Mouse (Mus musculus): ENCODE results near the gene Wdr83os. TPM values are rescaled to one million over a fixed set of nuclear protein-coding genes. Genes with fewer than 3 reads are reported as not detected.
A peak's percentile ranks its signal among the peaks of the same experiment; 100 is the strongest.

The Wdr83os gene
- polyA plus RNA-seq, 1 experiment from 2014 or later: 56.0 TPM

GRCm38 (mm10) chr8:85071041-85071440 lies 9.5 kb upstream of the Wdr83os start:
- ATAC-seq (ENCODE audit: low read depth): peak; percentile 49
- Histone ChIP-seq H3K27me3 (ENCODE audit: control insufficient read depth, insufficient read depth, low read depth, low read length) (no peaks in the 10 kb centered on the region), H3K4me1 (ENCODE audit: control insufficient read depth, low read depth, low read length) (peaks cover 35% of the 10 kb centered on the region), H3K9me3 (replicated peaks; ENCODE audit: control insufficient read depth, low read length) (no peaks in the 10 kb centered on the region), H3K9ac (ENCODE audit: low read depth, low read length) (0 out of 2 replicates have a peak overlapping the region, but pooled peaks have one; percentile 1), H3K36me3 (ENCODE audit: control insufficient read depth, insufficient read depth) (peaks cover 17% of the 10 kb centered on the region), H3K4me3 (ENCODE audit: low read depth, low read length) (peak overlapping the region; percentile 96), H3K27ac (ENCODE audit: low read length) (peak overlapping the region; percentile 92), H3K4me2 (ENCODE audit: low read depth, low read length) (peak overlapping the region; percentile 89)
- WGBS (ENCODE audit: insufficient replicate concordance): 57% methylated on average over 5 of the region's 5 CpGs

GRCm38 (mm10) chr8:85071514-85072281 lies 8.8 kb upstream of the Wdr83os start, which contains the start of gene Dhps:
TSS of gene Dhps (plus strand) at chr8:85071757.
- H3K4me1 ChIP-seq (ENCODE audit: control insufficient read depth, low read depth, low read length): peaks cover 41% of the 10 kb centered on the region
- peak within 1 kb of the TSS; percentile 90 for H3K9ac ChIP-seq (ENCODE audit: low read depth, low read length)
- WGBS (ENCODE audit: insufficient replicate concordance): under 1% methylated on average over 68 of the region's 68 CpGs
- no peaks in the 10 kb centered on the region for H3K27me3 ChIP-seq (ENCODE audit: control insufficient read depth, insufficient read depth, low read depth, low read length)
- no peaks in the 10 kb centered on the region for H3K9me3 ChIP-seq (replicated peaks; ENCODE audit: control insufficient read depth, low read length)
- peak within 1 kb of the TSS; percentile 96 for H3K4me3 ChIP-seq (ENCODE audit: low read depth, low read length)
- H3K4me2 ChIP-seq (ENCODE audit: low read depth, low read length): peak within 1 kb of the TSS; percentile 89
- H3K27ac ChIP-seq (ENCODE audit: low read length): peak within 1 kb of the TSS; percentile 92
- ATAC-seq (ENCODE audit: low read depth): peak; percentile 83
- H3K36me3 ChIP-seq (ENCODE audit: control insufficient read depth, insufficient read depth): peaks cover 18% of the 10 kb centered on the region

- Histone ChIP-seq H3K4me3 (ENCODE audit: low read depth, low read length) (peak overlapping the region; percentile 96), H3K27ac (ENCODE audit: low read length) (peak overlapping the region; percentile 92), H3K27me3 (ENCODE audit: control insufficient read depth, insufficient read depth, low read depth, low read length) (no peaks in the 10 kb centered on the region), H3K9me3 (replicated peaks; ENCODE audit: control insufficient read depth, low read length) (no peaks in the 10 kb centered on the region), H3K36me3 (ENCODE audit: control insufficient read depth, insufficient read depth) (peaks cover 18% of the 10 kb centered on the region), H3K4me2 (ENCODE audit: low read depth, low read length) (peak overlapping the region; percentile 89), H3K4me1 (ENCODE audit: control insufficient read depth, low read depth, low read length) (peaks cover 44% of the 10 kb centered on the region), H3K9ac (ENCODE audit: low read depth, low read length) (peak overlapping the region; percentile 90)
- 32% methylated on average over 9 of the region's 9 CpGs for WGBS (ENCODE audit: insufficient replicate concordance)
- no peak for ATAC-seq (ENCODE audit: low read depth)
These were observed 8.1 kb upstream of the Wdr83os start for GRCm38 (mm10) chr8:85072364-85072929.

GRCm38 (mm10) chr8:85073041-85073612 lies 7.4 kb upstream of the Wdr83os start:
- Histone ChIP-seq H3K4me3 (ENCODE audit: low read depth, low read length) (no peak overlapping the region), H3K27ac (ENCODE audit: low read length) (no peak overlapping the region), H3K4me1 (ENCODE audit: control insufficient read depth, low read depth, low read length) (peaks cover 44% of the 10 kb centered on the region), H3K4me2 (ENCODE audit: low read depth, low read length) (no peak overlapping the region), H3K36me3 (ENCODE audit: control insufficient read depth, insufficient read depth) (peaks cover 18% of the 10 kb centered on the region), H3K9ac (ENCODE audit: low read depth, low read length) (no peak overlapping the region), H3K9me3 (replicated peaks; ENCODE audit: control insufficient read depth, low read length) (no peaks in the 10 kb centered on the region), H3K27me3 (ENCODE audit: control insufficient read depth, insufficient read depth, low read depth, low read length) (no peaks in the 10 kb centered on the region)
- 87% methylated on average over 15 of the region's 15 CpGs for WGBS (ENCODE audit: insufficient replicate concordance)
- ATAC-seq (ENCODE audit: low read depth): no peak

GRCm38 (mm10) chr8:85074167-85074566 lies 6.4 kb upstream of the Wdr83os start:
- Histone ChIP-seq H3K27me3 (ENCODE audit: control insufficient read depth, insufficient read depth, low read depth, low read length) (no peaks in the 10 kb centered on the region), H3K9me3 (replicated peaks; ENCODE audit: control insufficient read depth, low read length) (no peaks in the 10 kb centered on the region), H3K4me3 (ENCODE audit: low read depth, low read length) (no peak overlapping the region), H3K27ac (ENCODE audit: low read length) (peak overlapping the region; percentile 13; the same call in 1 of the 2 replicates), H3K9ac (ENCODE audit: low read depth, low read length) (no peak overlapping the region), H3K4me2 (ENCODE audit: low read depth, low read length) (no peak overlapping the region), H3K4me1 (ENCODE audit: control insufficient read depth, low read depth, low read length) (peaks cover 47% of the 10 kb centered on the region), H3K36me3 (ENCODE audit: control insufficient read depth, insufficient read depth) (peaks cover 21% of the 10 kb centered on the region)
- WGBS (ENCODE audit: insufficient replicate concordance): 79% methylated on average over 10 of the region's 10 CpGs
- ATAC-seq (ENCODE audit: low read depth): no peak

GRCm38 (mm10) chr8:85074617-85075016 lies 5.9 kb upstream of the Wdr83os start:
- Histone ChIP-seq H3K27me3 (ENCODE audit: control insufficient read depth, insufficient read depth, low read depth, low read length) (no peaks in the 10 kb centered on the region), H3K9ac (ENCODE audit: low read depth, low read length) (no peak overlapping the region), H3K9me3 (replicated peaks; ENCODE audit: control insufficient read depth, low read length) (no peaks in the 10 kb centered on the region), H3K4me1 (ENCODE audit: control insufficient read depth, low read depth, low read length) (peaks cover 51% of the 10 kb centered on the region), H3K4me2 (ENCODE audit: low read depth, low read length) (no peak overlapping the region), H3K36me3 (ENCODE audit: control insufficient read depth, insufficient read depth) (peaks cover 21% of the 10 kb centered on the region), H3K27ac (ENCODE audit: low read length) (peak overlapping the region; percentile 13), H3K4me3 (ENCODE audit: low read depth, low read length) (no peak overlapping the region)
- WGBS (ENCODE audit: insufficient replicate concordance): 84% methylated on average over 10 of the region's 10 CpGs
- ATAC-seq (ENCODE audit: low read depth): no peak

GRCm38 (mm10) chr8:85076001-85076400 lies 4.5 kb upstream of the Wdr83os start:
- ATAC-seq (ENCODE audit: low read depth): peak; percentile 52
- H3K27me3 ChIP-seq (ENCODE audit: control insufficient read depth, insufficient read depth, low read depth, low read length): no peaks in the 10 kb centered on the region
- peak overlapping the region; percentile 22 for H3K27ac ChIP-seq (ENCODE audit: low read length)
- H3K9ac ChIP-seq (ENCODE audit: low read depth, low read length): no peak overlapping the region
- peak overlapping the region; percentile 24 for H3K4me2 ChIP-seq (ENCODE audit: low read depth, low read length)
- H3K36me3 ChIP-seq (ENCODE audit: control insufficient read depth, insufficient read depth): peaks cover 21% of the 10 kb centered on the region
- 58% methylated on average over 9 of the region's 9 CpGs for WGBS (ENCODE audit: insufficient replicate concordance)
- H3K4me3 ChIP-seq (ENCODE audit: low read depth, low read length): no peak overlapping the region
- no peaks in the 10 kb centered on the region for H3K9me3 ChIP-seq (replicated peaks; ENCODE audit: control insufficient read depth, low read length)
- H3K4me1 ChIP-seq (ENCODE audit: control insufficient read depth, low read depth, low read length): peaks cover 47% of the 10 kb centered on the region

GRCm38 (mm10) chr8:85076993-85077392 lies 3.5 kb upstream of the Wdr83os start:
- 0% methylated on average over 2 of the region's 2 CpGs for WGBS (ENCODE audit: insufficient replicate concordance)
- H3K4me1 ChIP-seq (ENCODE audit: control insufficient read depth, low read depth, low read length): peaks cover 53% of the 10 kb centered on the region
- peak overlapping the region; percentile 30; the same call in 1 of the 2 replicates for H3K9ac ChIP-seq (ENCODE audit: low read depth, low read length)
- H3K4me2 ChIP-seq (ENCODE audit: low read depth, low read length): no peak overlapping the region
- no peaks in the 10 kb centered on the region for H3K9me3 ChIP-seq (replicated peaks; ENCODE audit: control insufficient read depth, low read length)
- no peaks in the 10 kb centered on the region for H3K27me3 ChIP-seq (ENCODE audit: control insufficient read depth, insufficient read depth, low read depth, low read length)
- peak; percentile 38; the same call in 1 of the 2 replicates for ATAC-seq (ENCODE audit: low read depth)
- no peak overlapping the region for H3K4me3 ChIP-seq (ENCODE audit: low read depth, low read length)
- peak overlapping the region; percentile 39; the same call in 1 of the 2 replicates for H3K27ac ChIP-seq (ENCODE audit: low read length)
- peaks cover 21% of the 10 kb centered on the region for H3K36me3 ChIP-seq (ENCODE audit: control insufficient read depth, insufficient read depth)

GRCm38 (mm10) chr8:85080214-85080531 lies 367 bp upstream of the Wdr83os start:
- peaks cover 7% of the 10 kb centered on the region; the same call in 1 of the 2 replicates for H3K36me3 ChIP-seq (ENCODE audit: control insufficient read depth, insufficient read depth)
- peak overlapping the region; percentile 95 for H3K9ac ChIP-seq (ENCODE audit: low read depth, low read length)
- H3K27me3 ChIP-seq (ENCODE audit: control insufficient read depth, insufficient read depth, low read depth, low read length): no peaks in the 10 kb centered on the region
- no peaks in the 10 kb centered on the region for H3K9me3 ChIP-seq (replicated peaks; ENCODE audit: control insufficient read depth, low read length)
- WGBS (ENCODE audit: insufficient replicate concordance): under 1% methylated on average over 25 of the region's 25 CpGs
- H3K4me2 ChIP-seq (ENCODE audit: low read depth, low read length): peak overlapping the region; percentile 92
- no peak for ATAC-seq (ENCODE audit: low read depth)
- H3K4me3 ChIP-seq (ENCODE audit: low read depth, low read length): peak overlapping the region; percentile 89
- H3K4me1 ChIP-seq (ENCODE audit: control insufficient read depth, low read depth, low read length): peaks cover 58% of the 10 kb centered on the region
- H3K27ac ChIP-seq (ENCODE audit: low read length): peak overlapping the region; percentile 85
